Comparison of ENCODE assay signal across 13 mouse cellular contexts in the genomic region with DNA sequence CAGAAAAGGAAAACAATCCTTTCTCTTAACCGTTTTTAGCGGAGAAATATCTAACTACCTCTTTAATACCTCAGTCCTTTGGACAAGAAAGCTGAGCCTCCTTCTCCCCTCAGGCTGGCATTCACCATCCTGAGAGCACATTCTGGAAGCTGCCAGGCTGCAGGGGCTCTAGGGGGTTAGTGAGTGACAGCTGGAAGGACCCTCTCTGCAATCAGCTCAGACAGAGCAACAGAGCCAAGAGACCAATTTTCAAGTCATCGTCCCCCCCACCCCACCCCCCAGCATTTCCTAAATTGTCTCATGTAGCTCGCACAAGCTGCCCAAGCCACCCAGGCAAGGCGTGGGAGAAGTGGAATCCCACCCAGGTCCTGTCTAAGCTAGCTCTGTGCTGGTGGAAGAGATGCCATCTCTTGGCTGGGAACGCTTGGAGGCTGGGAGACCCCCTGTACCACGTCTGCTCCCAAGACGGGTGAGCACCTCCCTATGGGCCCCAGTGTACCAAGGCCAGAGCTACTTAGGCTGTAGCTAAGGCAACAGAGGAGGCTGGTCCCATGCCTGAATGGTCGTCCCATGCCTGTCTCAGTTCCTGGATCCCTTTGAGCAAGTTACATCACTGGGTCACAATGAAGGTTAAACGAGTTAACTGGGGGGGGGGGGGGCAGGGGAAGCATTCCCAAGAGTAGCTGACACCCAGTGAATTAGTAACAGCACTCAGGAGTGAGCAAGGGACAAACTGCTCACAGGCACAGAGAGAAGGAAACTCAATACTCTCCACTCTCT. TPM values are rescaled to one million over a fixed set of nuclear protein-coding genes. Genes with fewer than 3 reads are reported as not detected.
A peak's percentile ranks its signal among the peaks of the same experiment; 100 is the strongest.
DNase-seq lines count a peak whose midpoint lies in the region; ATAC-seq and TF ChIP-seq lines count a peak whose summit lies in the region.
"Had no signal": no experiment of that assay in that cellular context is flagged by ENCODE, and none has a peak within 500 bp of the region (broad histone marks: within the 10 kb centered on the region; RNA-seq: fewer than 3 reads in every experiment).

No protein-coding gene starts in this region.

- WGBS in heart, embryonic 13.5 days, result 50% methylated on average over 10 of the region's 10 CpGs
- 51% methylated on average over 10 of the region's 10 CpGs for WGBS in heart, embryonic 11.5 days (ENCODE audit: insufficient replicate concordance)
- WGBS in hindbrain, embryonic 12.5 days, result 38% methylated on average over 10 of the region's 10 CpGs
- WGBS in kidney, postnatal 0 days, result 42% methylated on average over 10 of the region's 10 CpGs
- 28% methylated on average over 10 of the region's 10 CpGs for WGBS in neural tube, embryonic 13.5 days

- no peak for TF ChIP-seq CTCF in kidney, postnatal 0 days (IDR thresholded peaks at IDR 0.05; ENCODE audit: low read depth)

- intact Hi-C loops in heart, postnatal 14 days (cut with DNase I), result no loop called here
- intact Hi-C loops in heart, postnatal 25 days (cut with DNase I), result no loop called here

- H3K9me3 ChIP-seq in heart, embryonic 13.5 days, result no peaks in the 10 kb centered on the region
- no peaks in the 10 kb centered on the region for H3K9me3 ChIP-seq in heart, embryonic 11.5 days (replicated peaks; ENCODE audit: control insufficient read depth, low read length)
- no peaks in the 10 kb centered on the region for H3K9me3 ChIP-seq in hindbrain, embryonic 12.5 days (replicated peaks)
- no peaks in the 10 kb centered on the region for H3K9me3 ChIP-seq in kidney, postnatal 0 days (replicated peaks; ENCODE audit: low read length)
- no peaks in the 10 kb centered on the region for H3K9me3 ChIP-seq in neural tube, embryonic 13.5 days

- H3K9ac ChIP-seq in heart, embryonic 13.5 days, result 0 out of 2 replicates have a peak overlapping the region, but pooled peaks have one; percentile 14
- H3K9ac ChIP-seq in heart, embryonic 11.5 days (ENCODE audit: low read depth, low read length), result no peak overlapping the region
- peak overlapping the region; percentile 35 for H3K9ac ChIP-seq in hindbrain, embryonic 12.5 days
- no peak overlapping the region for H3K9ac ChIP-seq in kidney, postnatal 0 days (ENCODE audit: low read depth, low read length)
- H3K9ac ChIP-seq in neural tube, embryonic 13.5 days, result peak overlapping the region; percentile 53

- no peak for ATAC-seq in heart, embryonic 13.5 days (ENCODE audit: extremely low read depth, insufficient number of reproducible peaks, low FRiP score, low TSS enrichment)
- no peak for ATAC-seq in heart, embryonic 11.5 days (replicated peaks; ENCODE audit: insufficient number of reproducible peaks, low FRiP score, low TSS enrichment)
- peak; percentile 18; the same call in 1 of the 2 replicates for ATAC-seq in hindbrain, embryonic 12.5 days (ENCODE audit: low FRiP score)
- peak; percentile 47; the same call in 1 of the 2 replicates for ATAC-seq in kidney, postnatal 0 days (replicated peaks; ENCODE audit: low FRiP score, low read depth)
- no peak for ATAC-seq in neural tube, embryonic 13.5 days (ENCODE audit: low read depth)
- ATAC-seq: inflammation-experienced regulatory T-cells, adult 6 months had no signal

- H3K4me2 ChIP-seq in heart, embryonic 13.5 days, result no peak overlapping the region
- no peak overlapping the region for H3K4me2 ChIP-seq in heart, embryonic 11.5 days
- peak overlapping the region; percentile 75 for H3K4me2 ChIP-seq in hindbrain, embryonic 12.5 days (replicated peaks)
- H3K4me2 ChIP-seq in kidney, postnatal 0 days (ENCODE audit: low read length), result no peak overlapping the region
- H3K4me2 ChIP-seq in neural tube, embryonic 13.5 days, result peak overlapping the region; percentile 82

- peaks cover 26% of the 10 kb centered on the region for H3K27me3 ChIP-seq in heart, embryonic 13.5 days (replicated peaks)
- H3K27me3 ChIP-seq in heart, embryonic 11.5 days (ENCODE audit: control insufficient read depth, insufficient read depth, low read length), result peaks cover 9% of the 10 kb centered on the region; the same call in 1 of the 2 replicates
- H3K27me3 ChIP-seq in hindbrain, embryonic 12.5 days, result no peaks in the 10 kb centered on the region; the same call in 1 of the 2 replicates
- H3K27me3 ChIP-seq in kidney, postnatal 0 days (ENCODE audit: insufficient read depth, low read length), result no peaks in the 10 kb centered on the region
- H3K27me3 ChIP-seq in neural tube, embryonic 13.5 days, result peaks cover 5% of the 10 kb centered on the region; the same call in 1 of the 2 replicates

- H3K4me1 ChIP-seq in heart, embryonic 13.5 days, result peaks cover 21% of the 10 kb centered on the region
- H3K4me1 ChIP-seq in heart, embryonic 11.5 days (ENCODE audit: control insufficient read depth, insufficient read depth, low read length), result peaks cover 4% of the 10 kb centered on the region; the same call in 1 of the 2 replicates
- peaks cover 55% of the 10 kb centered on the region for H3K4me1 ChIP-seq in hindbrain, embryonic 12.5 days
- peaks cover 14% of the 10 kb centered on the region; the same call in 1 of the 2 replicates for H3K4me1 ChIP-seq in kidney, postnatal 0 days (replicated peaks; ENCODE audit: insufficient read depth, low read length)
- peaks cover 68% of the 10 kb centered on the region for H3K4me1 ChIP-seq in neural tube, embryonic 13.5 days (replicated peaks)

- no peak overlapping the region for H3K4me3 ChIP-seq in heart, embryonic 13.5 days
- H3K4me3 ChIP-seq in heart, embryonic 11.5 days (ENCODE audit: low read depth, low read length), result no peak overlapping the region
- H3K4me3 ChIP-seq in hindbrain, embryonic 12.5 days, result peak overlapping the region; percentile 96
- no peak overlapping the region for H3K4me3 ChIP-seq in kidney, postnatal 0 days (replicated peaks; ENCODE audit: low read depth, low read length)
- H3K4me3 ChIP-seq in neural tube, embryonic 13.5 days, result peak overlapping the region; percentile 93

- no peak for DNase-seq in kidney, postnatal 0 days (ENCODE audit: low spot score)
- DNase-seq in heart, postnatal 14 days, result no peak
- no peak for DNase-seq in adrenal gland, postnatal 36 days
- no peak for DNase-seq in heart, postnatal 25 days (ENCODE audit: low spot score)
- DNase-seq: adrenal gland, adult 2 months; cerebellum, adult 8-10 months; thymus, postnatal 4 days had no signal

- H3K27ac ChIP-seq in heart, embryonic 13.5 days (replicated peaks), result no peak overlapping the region
- no peak overlapping the region for H3K27ac ChIP-seq in heart, embryonic 11.5 days (ENCODE audit: low read depth, low read length)
- peak overlapping the region; percentile 76 for H3K27ac ChIP-seq in hindbrain, embryonic 12.5 days
- no peak overlapping the region for H3K27ac ChIP-seq in kidney, postnatal 0 days
- peak overlapping the region; percentile 83 for H3K27ac ChIP-seq in neural tube, embryonic 13.5 days (replicated peaks)

- no peaks in the 10 kb centered on the region for H3K36me3 ChIP-seq in heart, embryonic 13.5 days
- no peaks in the 10 kb centered on the region for H3K36me3 ChIP-seq in heart, embryonic 11.5 days (ENCODE audit: control insufficient read depth, insufficient read depth, low read length)
- no peaks in the 10 kb centered on the region for H3K36me3 ChIP-seq in hindbrain, embryonic 12.5 days
- no peaks in the 10 kb centered on the region for H3K36me3 ChIP-seq in kidney, postnatal 0 days (ENCODE audit: insufficient read depth, low read length)
- H3K36me3 ChIP-seq in neural tube, embryonic 13.5 days, result no peaks in the 10 kb centered on the region

RNA-seq across cellular contexts. Expression of a gene that starts 2.8 kb away (rescaled TPM):
- 0.37 and 0.72 TPM in 2 replicates for polyA plus RNA-seq in heart, embryonic 13.5 days (2015; fragmentation: Nextera tagmentation; extraction: Ambion mirVana)
- polyA plus RNA-seq in heart, embryonic 11.5 days (2014; fragmentation: Nextera tagmentation; extraction: Ambion mirVana), result 1.5 and 1.9 TPM in 2 replicates
- 13.9 and 16.2 TPM in 2 replicates for polyA plus RNA-seq in hindbrain, embryonic 12.5 days (2016; fragmentation: Nextera tagmentation; extraction: Ambion mirVana)
- polyA plus RNA-seq in kidney, postnatal 0 days (2015; fragmentation: Nextera tagmentation; extraction: Ambion mirVana), result 1.4 and 1.6 TPM in 2 replicates
- 10.6 and 11.8 TPM in 2 replicates for polyA plus RNA-seq in neural tube, embryonic 13.5 days (2015; fragmentation: Nextera tagmentation; extraction: Ambion mirVana)
- total RNA-seq in heart, postnatal 14 days (2021), result 1 to 10 TPM; 3.7 to 5.8 TPM
- total RNA-seq in adrenal gland, postnatal 36 days (2021), result 1 to 10 TPM; 7.0 to 9.9 TPM
- 1 to 10 TPM; 4.5 to 5.2 TPM for total RNA-seq in heart, postnatal 25 days (2021)
- polyA plus RNA-seq: inflammation-experienced regulatory T-cells, adult 6 months; liver, embryonic 16.5 days had no signal

Comparison
In these comparisons a context has a peak if more than half of its experiments do, and no peak if none do; other contexts are left out.
1. H3K9ac ChIP-seq: peak in heart, embryonic 13.5 days (single experiment), hindbrain, embryonic 12.5 days (single experiment) and neural tube, embryonic 13.5 days (single experiment); none in heart, embryonic 11.5 days (single experiment) and kidney, postnatal 0 days (single experiment).
2. ATAC-seq: peak in hindbrain, embryonic 12.5 days (single experiment) and kidney, postnatal 0 days (single experiment); none in heart, embryonic 13.5 days (single experiment), heart, embryonic 11.5 days (single experiment) and neural tube, embryonic 13.5 days (single experiment).
3. H3K27ac ChIP-seq: peak in hindbrain, embryonic 12.5 days (single experiment) and neural tube, embryonic 13.5 days (single experiment); none in heart, embryonic 13.5 days (single experiment), heart, embryonic 11.5 days (single experiment) and kidney, postnatal 0 days (single experiment).
4. H3K4me2 ChIP-seq: peak in hindbrain, embryonic 12.5 days (single experiment) and neural tube, embryonic 13.5 days (single experiment); none in heart, embryonic 13.5 days (single experiment), heart, embryonic 11.5 days (single experiment) and kidney, postnatal 0 days (single experiment).
5. H3K4me3 ChIP-seq: peak in hindbrain, embryonic 12.5 days (single experiment) and neural tube, embryonic 13.5 days (single experiment); none in heart, embryonic 13.5 days (single experiment), heart, embryonic 11.5 days (single experiment) and kidney, postnatal 0 days (single experiment).